Mouse (Mus musculus) thymus, adult 18-20 months (tissue): Measurements from ENCODE around the gene Ptges3.

Experiments used
- DNase-seq, 2 experiments: peaks; one replicate each; pipeline ENCODE4 v3.0.0; 2022; ENCODE audit warnings: mixed read lengths in 2 of 2

Ptges3 gene

GRCm38 (mm10) chr10:128092506-128093495 is 34.0 kb downstream of the Ptges3 start:
- DNase-seq = peak; percentile 75 to 79

- peak in 1 of 2 experiments; percentile 44 for DNase-seq
Measured at GRCm38 (mm10) chr10:128093496-128094294, 34.9 kb downstream of the Ptges3 start.

- peak; percentile 93 to 95 for DNase-seq
Measured at GRCm38 (mm10) chr10:128094340-128094968, 35.7 kb downstream of the Ptges3 start.

GRCm38 (mm10) chr10:128095003-128095636 is 36.4 kb downstream of the Ptges3 start:
- no peak for DNase-seq

DNA sequence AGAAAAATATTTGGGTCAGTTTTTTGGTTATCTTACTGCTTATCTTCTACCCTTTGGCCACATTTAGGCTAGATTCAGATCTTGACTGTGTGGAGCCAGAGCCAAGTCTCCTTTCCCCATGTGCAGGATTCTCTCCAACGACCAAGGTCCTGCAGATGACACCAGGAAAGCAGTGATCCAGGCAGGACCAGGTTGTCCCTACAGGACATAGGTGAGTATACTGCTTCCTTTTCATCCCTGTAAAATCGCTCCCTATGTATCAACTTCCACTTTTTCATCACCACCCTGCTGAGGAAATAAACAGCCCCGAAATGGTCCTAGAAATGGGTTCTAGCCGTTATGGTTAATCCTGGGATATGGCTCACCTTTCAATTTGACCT is 37.5 kb downstream of the Ptges3 start:
- DNase-seq = no peak

GRCm38 (mm10) chr10:128096693-128097586 is 38.2 kb downstream of the Ptges3 start:
- DNase-seq = peak; percentile 59 to 65

GRCm38 (mm10) chr10:128097587-128097971 is 38.8 kb downstream of the Ptges3 start:
- peak; percentile 40 to 70 for DNase-seq

DNA sequence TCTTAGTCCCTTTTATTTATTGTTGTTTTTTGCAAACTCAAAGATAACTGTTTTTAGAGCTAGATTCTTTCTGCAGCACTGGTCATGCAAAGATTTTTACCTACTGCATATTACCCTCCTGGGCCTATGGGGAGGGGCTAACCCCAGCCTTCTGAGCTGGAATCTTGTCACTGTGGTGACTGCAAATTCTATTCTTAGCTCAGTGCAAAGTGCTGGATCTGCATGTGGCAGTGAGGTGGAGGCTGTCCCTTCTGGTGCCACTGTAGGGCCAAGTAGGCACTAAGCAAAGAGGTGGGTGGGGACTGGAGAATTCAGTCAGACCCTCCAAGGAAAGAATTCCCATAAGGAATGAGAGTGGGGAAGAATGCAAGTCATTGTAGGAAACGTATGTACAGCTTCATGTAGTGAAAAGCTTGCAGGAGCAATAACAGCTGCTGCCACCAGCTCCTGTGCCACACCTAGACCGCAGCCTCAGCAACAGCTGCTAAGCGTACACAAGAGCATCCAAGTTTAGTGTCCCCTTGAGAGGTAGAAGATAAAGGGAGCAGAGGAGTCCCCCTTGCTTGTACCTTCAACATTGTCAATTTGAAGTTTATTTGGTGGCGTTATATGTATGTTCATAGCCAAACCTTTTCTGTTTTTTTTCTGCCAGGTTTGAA is 51.5 kb downstream of the Ptges3 start:
- no peak for DNase-seq

- DNase-seq = no peak
Measured at GRCm38 (mm10) chr10:128111227-128111626, 52.5 kb downstream of the Ptges3 start.

DNA sequence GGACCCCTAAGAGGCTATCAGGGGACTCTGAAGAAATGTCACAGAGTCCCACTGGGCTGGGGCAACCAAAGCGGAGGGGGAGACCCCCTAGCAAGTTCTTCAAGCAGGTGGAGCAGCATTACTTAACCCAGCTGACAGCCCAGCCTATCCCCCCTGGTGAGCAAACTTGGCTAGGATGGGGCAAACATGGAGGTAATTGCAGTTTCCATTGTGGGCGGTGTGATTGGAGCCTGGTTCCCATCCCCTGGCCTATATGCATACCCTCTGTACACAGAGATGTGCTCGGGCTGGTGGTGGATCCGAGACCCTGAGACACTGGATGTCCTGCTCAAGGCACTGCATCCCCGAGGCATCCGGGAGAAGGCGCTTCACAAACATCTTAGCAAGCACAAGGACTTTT is 65.1 kb downstream of the Ptges3 start:
- no peak for DNase-seq

GRCm38 (mm10) chr10:128124831-128125230 is 66.1 kb downstream of the Ptges3 start:
- DNase-seq = no peak

DNA sequence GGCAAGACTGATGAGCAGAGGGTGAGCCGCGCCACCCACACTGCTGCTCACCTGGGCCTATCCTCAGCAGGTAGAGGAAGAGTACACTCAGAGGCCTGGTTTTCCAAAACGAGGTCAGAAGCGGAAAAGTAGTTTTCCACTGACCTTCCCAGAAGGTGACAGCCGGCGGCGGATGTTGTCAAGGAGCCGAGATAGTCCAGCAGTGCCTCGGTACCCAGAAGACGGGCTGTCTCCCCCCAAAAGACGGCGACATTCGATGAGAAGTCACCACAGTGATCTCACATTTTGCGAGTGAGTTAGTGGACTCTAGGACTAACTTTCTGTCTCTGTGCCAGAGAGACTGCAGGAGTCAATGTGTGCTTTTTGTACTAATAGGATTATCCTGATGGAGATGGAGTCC is 67.2 kb downstream of the Ptges3 start:
- DNase-seq = no peak
